Mouse (Mus musculus) forebrain, embryonic 14.5 days (tissue): ENCODE data around the gene Acot6. TPM values are rescaled to one million over a fixed set of nuclear protein-coding genes. Genes with fewer than 3 reads are reported as not detected.
"Not testable (repeated sequence)": the region's sequence is repeated elsewhere in the genome, so short reads cannot be mapped to it uniquely, and the experiment has no call there.

Source experiments
- ATAC-seq: fragments of 200-750 bp; cut with Nextera tagmentation; 2 replicates; pipeline ENCODE4 v1.8.0; 2017; ENCODE audit warnings: mild to moderate bottlenecking, moderate library complexity
- DNase-seq: peaks from one replicate; pipeline ENCODE4 v3.0.0-alpha.2; 2015; ENCODE audit warnings: low spot score
- H3K27ac ChIP-seq: fragments of 300-500 bp; sonication (generic); 2 replicates; pipeline ENCODE4 v1.5.1; 2014; ENCODE audit warnings: low read depth, mild to moderate bottlenecking, control low read depth, low read length, moderate library complexity
- H3K27me3 ChIP-seq: fragments of 300-500 bp; sonication (generic); replicated peaks from 2 replicates; pipeline ENCODE4 v1.6.1; 2014; ENCODE audit warnings: low read length, control low read depth, mixed read lengths; ENCODE audit not compliant: control insufficient read depth, insufficient read depth
- H3K36me3 ChIP-seq: fragments of 300-500 bp; sonication (generic); 2 replicates; pipeline ENCODE4 v1.6.1; 2014; ENCODE audit warnings: low read length, control low read depth; ENCODE audit not compliant: control insufficient read depth, insufficient read depth
- H3K4me1 ChIP-seq: fragments of 300-500 bp; sonication (generic); 2 replicates; pipeline ENCODE4 v1.6.1; 2014; ENCODE audit warnings: antibody characterized with exemption, low read length, control low read depth; ENCODE audit not compliant: control insufficient read depth, insufficient read depth
- H3K4me2 ChIP-seq: fragments of 300-500 bp; sonication (generic); 2 replicates; pipeline ENCODE4 v1.6.1; 2014; ENCODE audit warnings: mild to moderate bottlenecking, control low read depth, low read length
- H3K4me3 ChIP-seq: fragments of 300-500 bp; sonication (generic); 2 replicates; pipeline ENCODE4 v1.5.1; 2014; ENCODE audit warnings: low read depth, low read length, control low read depth
- H3K9ac ChIP-seq: fragments of 300-500 bp; sonication (generic); 2 replicates; pipeline ENCODE4 v1.6.1; 2014; ENCODE audit warnings: mild to moderate bottlenecking, low read length, control low read depth, moderate library complexity
- H3K9me3 ChIP-seq: fragments of 300-500 bp; sonication (generic); replicated peaks from 2 replicates; pipeline ENCODE4 v1.6.1; 2016; ENCODE audit warnings: low read length, control low read depth, mixed read lengths; ENCODE audit not compliant: control insufficient read depth
- WGBS: fragments of 180-500 bp; shearing (Covaris S2); extraction: QIAGEN DNeasy Blood & Tissue Kit; methylation state at CpG from one replicate; pipeline ENCODE4 v1.1.7; 2014; 5-methylcytosine and 5-hydroxymethylcytosine counted together
- polyA plus RNA-seq: library from polyadenylated mRNA; unstranded; fragments of >200 nt; fragmentation: Nextera tagmentation; extraction: Ambion mirVana; gene quantifications from 2 replicates; pipeline ENCODE4 v1.2.1, GENCODE M21; 2014

The Acot6 gene
- polyA plus RNA-seq, result 1.5 and 1.8 TPM in 2 replicates

GRCm38 (mm10) chr12:84100604-84101492, at the start of gene Acot6:
Gene Acot6 (plus strand): TSS chr12:84100654.
- under 1% methylated on average over 64 of the region's 80 CpGs for WGBS
- H3K36me3 ChIP-seq, H3K27me3 ChIP-seq, H3K27ac ChIP-seq, H3K9me3 ChIP-seq, H3K4me1 ChIP-seq: not testable (repeated sequence)
- H3K9ac ChIP-seq, result peak within 1 kb of the TSS; percentile 70
- ATAC-seq (peak; percentile 79), DNase-seq (peak; percentile 70)
- H3K4me2 ChIP-seq, result peak within 1 kb of the TSS; percentile 70
- peak within 1 kb of the TSS; percentile 49 for H3K4me3 ChIP-seq

GRCm38 (mm10) chr12:84050744-84051143, 49.7 kb upstream of the Acot6 start:
- H3K9me3 ChIP-seq, H3K36me3 ChIP-seq, H3K4me2 ChIP-seq, H3K9ac ChIP-seq, H3K27ac ChIP-seq, DNase-seq, ATAC-seq, H3K4me3 ChIP-seq, H3K4me1 ChIP-seq, H3K27me3 ChIP-seq: not testable (repeated sequence)
- WGBS, result 85% methylated on average over 5 of the region's 5 CpGs

GRCm38 (mm10) chr12:84051937-84052474, 48.4 kb upstream of the Acot6 start, which contains the start of gene Acot3:
Gene Acot3 (plus strand): TSS chr12:84052144.
- Histone ChIP-seq H3K4me3 (peak within 1 kb of the TSS; percentile 39; the same call in 1 of the 2 replicates), H3K9ac (no peak within 1 kb of the TSS), H3K27ac (no peak within 1 kb of the TSS), H3K4me1 (peaks cover 2% of the 10 kb centered on the region; the same call in 1 of the 2 replicates), H3K4me2 (peak within 1 kb of the TSS; percentile 68), H3K27me3 (peaks cover 9% of the 10 kb centered on the region), H3K9me3 (peaks cover 5% of the 10 kb centered on the region; the same call in 1 of the 2 replicates), H3K36me3 (no peaks in the 10 kb centered on the region)
- 91% methylated on average over 5 of the region's 5 CpGs for WGBS
- ATAC-seq, result no peak
- DNase-seq, result no peak

- Histone ChIP-seq H3K4me2 (no peak overlapping the region; the same call in 1 of the 2 replicates), H3K4me3 (no peak overlapping the region), H3K27me3 (peaks cover 9% of the 10 kb centered on the region), H3K27ac (no peak overlapping the region), H3K9me3 (peaks cover 5% of the 10 kb centered on the region; the same call in 1 of the 2 replicates), H3K36me3 (no peaks in the 10 kb centered on the region), H3K4me1 (peaks cover 2% of the 10 kb centered on the region; the same call in 1 of the 2 replicates), H3K9ac (no peak overlapping the region)
- ATAC-seq, result no peak
- WGBS, result 88% methylated on average over 7 of the region's 7 CpGs
- no peak for DNase-seq
Observed at GRCm38 (mm10) chr12:84052609-84053008, 47.8 kb upstream of the Acot6 start.

- Histone ChIP-seq H3K9me3 (peaks cover 4% of the 10 kb centered on the region; the same call in 1 of the 2 replicates), H3K36me3 (no peaks in the 10 kb centered on the region), H3K27ac (no peak overlapping the region), H3K4me3 (peak overlapping the region; percentile 39), H3K4me2 (peak overlapping the region; percentile 68), H3K27me3 (peaks cover 9% of the 10 kb centered on the region), H3K9ac (peak overlapping the region; percentile 50), H3K4me1 (peaks cover 2% of the 10 kb centered on the region; the same call in 1 of the 2 replicates)
- no peak; the same call in 1 of the 2 replicates for ATAC-seq
- DNase-seq, result peak; percentile 27
- 8% methylated on average over 16 of the region's 16 CpGs for WGBS
Observed at GRCm38 (mm10) chr12:84053173-84053572, 47.3 kb upstream of the Acot6 start.

GRCm38 (mm10) chr12:84053679-84054391, 46.6 kb upstream of the Acot6 start:
- WGBS, result 5% methylated on average over 36 of the region's 46 CpGs

GRCm38 (mm10) chr12:84060946-84061345, 39.5 kb upstream of the Acot6 start:
- 35% methylated on average over 2 of the region's 2 CpGs for WGBS
- no peaks in the 10 kb centered on the region for H3K27me3 ChIP-seq
- H3K9me3 ChIP-seq, result 0 out of 2 replicates have a peak, but pooled peaks cover 3% of the 10 kb centered on the region
- DNase-seq, result peak; percentile 25
- no peak overlapping the region for H3K27ac ChIP-seq
- no peak overlapping the region for H3K9ac ChIP-seq
- H3K4me1 ChIP-seq, result no peaks in the 10 kb centered on the region
- H3K4me2 ChIP-seq, result no peak overlapping the region
- no peak for ATAC-seq
- no peaks in the 10 kb centered on the region for H3K36me3 ChIP-seq
- no peak overlapping the region for H3K4me3 ChIP-seq

More at GRCm38 (mm10) chr12:84053679-84054391, 46.6 kb upstream of the Acot6 start:
- peak overlapping the region; percentile 68 for H3K4me2 ChIP-seq
- peak overlapping the region; percentile 39 for H3K4me3 ChIP-seq
- H3K36me3 ChIP-seq, result no peaks in the 10 kb centered on the region
- H3K4me1 ChIP-seq, result peaks cover 2% of the 10 kb centered on the region; the same call in 1 of the 2 replicates
- H3K27ac ChIP-seq, result no peak overlapping the region
- ATAC-seq (peak; percentile 34; the same call in 1 of the 2 replicates), DNase-seq (peak; percentile 33)
- peak overlapping the region; percentile 50; the same call in 1 of the 2 replicates for H3K9ac ChIP-seq
- H3K27me3 ChIP-seq, result peaks cover 9% of the 10 kb centered on the region
- H3K9me3 ChIP-seq, result no peaks in the 10 kb centered on the region

GRCm38 (mm10) chr12:84062336-84062735, 38.1 kb upstream of the Acot6 start:
- ATAC-seq (no peak), DNase-seq (no peak)
- Histone ChIP-seq H3K27me3 (no peaks in the 10 kb centered on the region), H3K9ac (no peak overlapping the region), H3K27ac (no peak overlapping the region), H3K4me3 (no peak overlapping the region), H3K4me2 (no peak overlapping the region), H3K36me3 (no peaks in the 10 kb centered on the region), H3K4me1 (no peaks in the 10 kb centered on the region), H3K9me3 (0 out of 2 replicates have a peak, but pooled peaks cover 3% of the 10 kb centered on the region)
- WGBS, result 96% methylated on average over 20 of the region's 20 CpGs
